Mouse (Mus musculus) intestine, embryonic 16.5 days (tissue): ENCODE measurements around the gene Ripor2. TPM values are rescaled to one million over a fixed set of nuclear protein-coding genes. Genes with fewer than 3 reads are reported as not detected.

ENCODE experiments used
- ATAC-seq: fragments of 200-750 bp; cut with Nextera tagmentation; 2 replicates; pipeline ENCODE4 v1.8.0; 2017; ENCODE audit warnings: moderate TSS enrichment, moderate library complexity
- H3K27ac ChIP-seq: fragments of 300-500 bp; sonication (generic); 2 replicates; pipeline ENCODE4 v1.5.1; 2014; ENCODE audit warnings: mild to moderate bottlenecking, low read length
- H3K27me3 ChIP-seq: fragments of 300-500 bp; sonication (generic); replicated peaks from 2 replicates; pipeline ENCODE4 v1.6.1; 2014; ENCODE audit warnings: low read length, control low read depth, mixed read lengths; ENCODE audit not compliant: control insufficient read depth, insufficient read depth
- H3K36me3 ChIP-seq: fragments of 300-500 bp; sonication (generic); 2 replicates; pipeline ENCODE4 v1.6.1; 2014; ENCODE audit warnings: low read length, control low read depth; ENCODE audit not compliant: control insufficient read depth, insufficient read depth
- H3K4me1 ChIP-seq: fragments of 300-500 bp; sonication (generic); 2 replicates; pipeline ENCODE4 v1.6.1; 2014; ENCODE audit warnings: low read length, control low read depth, mixed read lengths; ENCODE audit not compliant: control insufficient read depth, insufficient read depth
- H3K4me2 ChIP-seq: fragments of 300-500 bp; sonication (generic); 2 replicates; pipeline ENCODE4 v1.6.1; 2014; ENCODE audit warnings: low read depth, low read length, control low read depth
- H3K4me3 ChIP-seq: fragments of 300-500 bp; sonication (generic); 2 replicates; pipeline ENCODE4 v1.5.1; 2014; ENCODE audit warnings: mild to moderate bottlenecking, low read length
- H3K9ac ChIP-seq: fragments of 300-500 bp; sonication (generic); 2 replicates; pipeline ENCODE4 v1.6.1; 2014; ENCODE audit warnings: low read depth, low read length
- H3K9me3 ChIP-seq: fragments of 300-500 bp; sonication (generic); 2 replicates; pipeline ENCODE4 v1.6.1; 2016; ENCODE audit warnings: low read length, control low read depth; ENCODE audit not compliant: control insufficient read depth
- WGBS: fragments of 180-500 bp; shearing (Covaris S2); extraction: QIAGEN DNeasy Blood & Tissue Kit; methylation state at CpG from one replicate; pipeline ENCODE4 v1.1.7; 2014; 5-methylcytosine and 5-hydroxymethylcytosine counted together
- polyA plus RNA-seq: library from polyadenylated mRNA; unstranded; fragments of >200 nt; fragmentation: Nextera tagmentation; extraction: Ambion mirVana; gene quantifications from 2 replicates; pipeline ENCODE4 v1.2.1, GENCODE M21; 2015

Ripor2 gene
- polyA plus RNA-seq, 1 experiment from 2014 or later = 1.7 TPM

DNA sequence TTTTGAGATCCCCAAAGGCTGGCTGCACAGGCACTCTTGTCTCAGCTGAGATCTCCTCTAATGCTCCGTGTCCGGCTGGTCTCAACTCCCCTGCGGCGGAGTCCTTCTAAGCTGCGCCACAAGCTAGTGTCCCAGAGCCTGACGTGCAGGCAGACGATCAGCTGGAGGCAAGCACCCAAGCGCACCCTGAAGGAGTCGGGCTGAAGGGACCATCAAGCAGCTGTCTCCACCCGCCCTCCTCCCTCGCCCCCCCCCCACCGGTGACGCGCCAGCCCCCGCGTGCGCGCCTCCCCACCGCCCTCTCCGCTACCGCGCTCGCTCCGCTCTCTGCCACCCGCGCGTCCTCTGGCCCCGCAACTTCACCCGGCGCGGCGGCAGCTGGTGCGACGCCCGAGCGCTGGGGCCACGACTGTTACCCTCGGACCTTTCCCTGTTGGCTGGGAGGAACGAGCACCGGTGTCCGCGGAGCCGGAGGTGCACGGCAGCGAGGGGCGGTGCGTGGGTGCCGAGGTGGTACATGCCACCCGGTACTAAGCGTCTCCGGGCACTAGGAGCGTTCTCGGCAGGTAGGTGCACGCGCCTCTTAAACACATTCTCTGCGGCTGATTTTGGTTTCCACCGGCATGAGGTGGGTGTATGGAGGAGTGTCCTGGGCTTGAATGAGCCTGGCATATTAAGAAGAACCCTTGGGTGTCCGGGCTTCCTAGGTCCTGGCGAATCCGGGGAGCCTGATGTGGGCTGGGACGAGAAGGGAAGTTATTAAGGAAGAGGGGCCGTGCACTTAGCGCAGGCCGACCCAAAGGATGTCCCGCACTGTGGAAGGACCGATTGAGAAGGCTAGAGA, 56.6 kb downstream of the Ripor2 start:
- peak; percentile 69 for ATAC-seq

DNA sequence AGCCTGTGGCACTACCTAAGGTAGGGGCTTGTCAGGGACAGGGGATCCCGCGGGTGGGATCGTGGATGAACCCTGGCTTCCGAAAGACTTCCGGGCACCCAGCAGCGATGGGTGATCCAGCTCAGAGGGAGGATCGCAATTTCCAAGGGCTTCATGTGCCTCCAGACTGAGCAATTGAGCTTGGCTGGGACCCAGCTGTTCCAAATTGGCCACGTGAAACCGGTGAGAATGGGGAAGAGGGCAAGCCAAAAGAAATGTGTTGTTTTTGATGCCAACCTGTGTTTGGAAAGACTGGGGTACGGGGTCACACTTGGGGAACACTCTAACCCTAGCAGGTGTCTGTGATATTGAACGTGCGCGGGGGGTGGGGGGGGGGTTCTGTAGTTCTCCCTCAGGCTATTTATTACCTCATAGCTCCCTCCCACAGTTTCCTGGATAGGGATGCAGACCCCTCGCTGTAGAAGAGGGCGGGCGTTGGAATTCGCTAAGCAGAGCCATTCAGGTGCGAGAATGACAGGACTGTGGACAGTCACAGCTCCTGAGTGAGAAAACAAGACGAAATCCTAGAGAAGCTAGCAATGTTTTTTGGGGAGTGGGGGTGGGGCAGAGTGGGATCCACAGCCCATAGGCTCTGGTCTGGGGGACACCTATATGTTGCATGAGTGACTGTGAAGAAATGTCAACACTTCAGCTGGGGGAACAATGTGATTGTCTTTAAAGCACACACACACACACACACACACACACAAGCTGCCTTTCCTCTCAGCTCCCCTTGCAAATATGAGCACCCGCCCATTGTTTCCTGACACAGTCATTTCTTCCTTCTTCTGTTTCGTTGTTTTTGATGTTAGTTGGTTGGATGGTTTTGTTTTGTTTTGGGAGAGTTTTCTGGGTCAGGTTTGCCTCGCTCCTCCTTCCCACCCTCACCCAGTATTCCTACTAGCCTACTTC, 57.5 kb downstream of the Ripor2 start:
- no peaks in the 10 kb centered on the region for H3K9me3 ChIP-seq
- ATAC-seq = peak; percentile 34
- H3K27me3 ChIP-seq = peaks cover 9% of the 10 kb centered on the region
- H3K9ac ChIP-seq = peak overlapping the region; percentile 67
- peaks cover 16% of the 10 kb centered on the region; the same call in 1 of the 2 replicates for H3K4me1 ChIP-seq
- H3K36me3 ChIP-seq = no peaks in the 10 kb centered on the region
- WGBS = 18% methylated on average over 22 of the region's 22 CpGs
- H3K4me2 ChIP-seq = peak overlapping the region; percentile 99
- no peak overlapping the region for H3K27ac ChIP-seq
- H3K4me3 ChIP-seq = peak overlapping the region; percentile 66

More for the DNA sequence above, 56.6 kb downstream of the Ripor2 start:
- Histone ChIP-seq H3K27ac (no peak overlapping the region), H3K9me3 (no peaks in the 10 kb centered on the region), H3K4me3 (peak overlapping the region; percentile 66), H3K36me3 (no peaks in the 10 kb centered on the region), H3K4me2 (peak overlapping the region; percentile 99), H3K9ac (peak overlapping the region; percentile 67), H3K4me1 (peaks cover 16% of the 10 kb centered on the region; the same call in 1 of the 2 replicates), H3K27me3 (peaks cover 9% of the 10 kb centered on the region)
- under 1% methylated on average over 59 of the region's 66 CpGs for WGBS

DNA sequence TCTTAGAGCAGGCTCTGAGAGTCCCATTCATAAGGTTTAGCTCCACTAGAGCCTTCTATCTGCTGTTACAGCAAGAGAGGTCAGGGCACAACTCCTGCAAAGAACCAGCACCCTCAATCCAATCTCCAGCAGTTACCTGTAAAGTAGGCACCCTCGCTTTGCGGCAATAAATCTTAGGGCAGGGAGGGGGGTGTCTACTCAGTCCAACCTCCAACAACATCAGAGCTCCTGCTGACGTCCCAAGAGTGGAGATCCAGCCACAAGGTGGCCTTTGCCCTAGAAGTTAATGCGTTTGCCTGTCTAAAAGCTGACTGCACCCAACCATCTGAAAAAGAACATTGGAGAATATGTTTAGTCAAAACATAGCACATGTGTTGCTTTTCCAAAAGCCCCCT, 58.2 kb downstream of the Ripor2 start:
- Histone ChIP-seq H3K9ac (no peak overlapping the region), H3K4me3 (no peak overlapping the region), H3K27ac (no peak overlapping the region), H3K4me1 (peaks cover 16% of the 10 kb centered on the region; the same call in 1 of the 2 replicates), H3K36me3 (no peaks in the 10 kb centered on the region), H3K4me2 (no peak overlapping the region), H3K27me3 (peaks cover 9% of the 10 kb centered on the region), H3K9me3 (no peaks in the 10 kb centered on the region)
- WGBS = 36% methylated on average over 4 of the region's 4 CpGs
- no peak for ATAC-seq

DNA sequence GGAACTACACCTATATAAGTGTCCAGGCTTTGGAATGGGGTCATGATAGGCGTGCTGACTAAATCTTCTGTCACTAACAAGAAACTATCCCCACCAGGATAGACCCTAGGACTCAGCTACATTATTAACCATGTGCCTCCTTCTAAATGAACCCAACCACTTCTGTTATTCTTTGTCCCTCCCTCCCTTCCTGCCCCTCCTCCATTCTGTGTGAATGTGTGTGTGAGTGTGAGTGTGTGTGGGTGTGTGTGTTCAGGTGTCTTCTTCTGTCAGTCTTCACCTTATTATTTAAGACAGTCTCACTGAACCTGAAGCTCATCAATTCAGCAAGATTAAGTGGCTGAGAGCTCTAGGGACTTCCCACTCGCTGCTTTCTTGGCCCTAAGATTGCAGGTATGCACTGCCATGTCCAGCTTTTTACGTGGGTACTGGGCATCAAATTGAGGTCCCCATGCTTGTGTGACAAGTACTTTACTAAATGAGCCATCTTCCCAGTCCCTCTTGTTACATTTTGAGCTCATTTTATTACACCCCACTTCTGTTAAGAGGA, 58.9 kb downstream of the Ripor2 start:
- Histone ChIP-seq H3K27me3 (peaks cover 9% of the 10 kb centered on the region), H3K36me3 (no peaks in the 10 kb centered on the region), H3K4me2 (no peak overlapping the region), H3K9me3 (no peaks in the 10 kb centered on the region), H3K27ac (no peak overlapping the region; the same call in 1 of the 2 replicates), H3K9ac (no peak overlapping the region), H3K4me3 (no peak overlapping the region), H3K4me1 (peaks cover 16% of the 10 kb centered on the region; the same call in 1 of the 2 replicates)
- ATAC-seq = no peak
- 85% methylated on average over 3 of the region's 3 CpGs for WGBS

DNA sequence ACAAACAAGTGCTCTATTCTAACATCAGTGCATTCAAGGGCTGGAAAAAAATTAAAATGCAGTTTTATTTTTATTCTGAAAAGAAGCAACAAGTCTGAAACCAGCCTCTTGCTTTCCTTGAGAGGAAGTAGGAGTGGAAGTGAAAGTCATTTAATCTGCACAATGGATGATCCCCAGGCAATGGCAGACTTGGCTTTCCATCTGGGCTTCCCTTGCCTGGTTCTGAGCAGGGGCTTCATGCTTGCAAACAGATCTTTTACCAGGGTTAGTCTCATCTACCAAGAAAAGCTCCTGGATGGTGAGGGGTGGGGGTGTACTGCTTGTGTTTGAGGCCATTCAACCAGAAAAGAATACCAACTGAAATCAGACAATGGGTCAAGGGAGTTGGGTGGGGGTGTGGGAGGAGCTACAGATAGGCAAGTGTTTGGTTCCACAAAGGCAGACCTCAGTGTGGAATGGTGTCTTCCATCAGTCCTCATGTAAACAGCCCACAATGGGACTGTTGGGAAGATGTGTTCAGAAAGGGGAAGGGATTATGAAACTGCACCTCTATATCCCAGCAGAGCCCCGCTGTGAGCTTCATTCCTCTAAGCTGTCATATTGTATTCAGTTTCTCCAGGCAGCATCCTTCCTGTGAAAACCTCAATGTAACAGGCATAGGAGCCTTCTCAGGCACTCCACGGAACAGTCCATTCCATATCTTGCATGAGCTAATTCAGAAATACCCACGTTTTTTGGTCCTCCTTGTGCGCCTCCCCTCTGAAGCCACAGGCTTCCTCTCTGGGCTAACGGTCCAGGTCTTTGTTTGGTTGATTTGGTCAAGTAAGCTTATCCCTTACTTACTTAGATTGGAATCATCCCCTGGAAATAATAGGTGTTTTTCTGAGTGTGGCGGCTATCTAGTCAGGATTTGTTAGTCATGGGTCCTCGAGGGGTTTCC, 59.8 kb downstream of the Ripor2 start:
- no peaks in the 10 kb centered on the region for H3K9me3 ChIP-seq
- peaks cover 16% of the 10 kb centered on the region; the same call in 1 of the 2 replicates for H3K4me1 ChIP-seq
- no peak overlapping the region for H3K4me2 ChIP-seq
- 69% methylated on average over 7 of the region's 7 CpGs for WGBS
- no peak overlapping the region for H3K9ac ChIP-seq
- no peak overlapping the region for H3K4me3 ChIP-seq
- ATAC-seq = no peak
- no peaks in the 10 kb centered on the region for H3K36me3 ChIP-seq
- no peak overlapping the region for H3K27ac ChIP-seq
- peaks cover 9% of the 10 kb centered on the region for H3K27me3 ChIP-seq

DNA sequence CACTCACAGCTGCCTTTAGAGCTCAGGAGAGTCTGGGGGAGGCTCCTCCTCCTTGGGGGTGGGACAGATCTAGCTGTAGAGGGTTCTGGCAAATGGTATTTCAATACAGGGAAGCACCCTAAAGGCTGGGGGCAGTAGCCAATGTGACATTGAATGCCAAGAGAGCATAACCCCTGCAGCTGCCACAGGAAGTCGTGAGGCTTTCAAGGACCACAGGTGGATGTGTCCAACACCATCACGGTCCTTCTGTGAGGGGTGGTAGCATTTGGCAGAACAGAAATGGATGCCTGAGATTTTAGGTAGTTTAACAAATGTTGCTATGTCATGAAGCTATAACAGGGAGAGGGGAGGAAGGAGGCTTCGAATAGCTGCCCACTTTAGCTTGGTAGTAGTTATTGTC, 63.2 kb downstream of the Ripor2 start:
- H3K4me1 ChIP-seq = 0 out of 2 replicates have a peak, but pooled peaks cover 3% of the 10 kb centered on the region
- H3K9ac ChIP-seq = no peak overlapping the region
- no peak overlapping the region for H3K27ac ChIP-seq
- ATAC-seq = no peak
- no peaks in the 10 kb centered on the region for H3K9me3 ChIP-seq
- H3K36me3 ChIP-seq = no peaks in the 10 kb centered on the region
- WGBS = 83% methylated on average over 3 of the region's 3 CpGs
- no peak overlapping the region for H3K4me3 ChIP-seq
- no peak overlapping the region for H3K4me2 ChIP-seq
- H3K27me3 ChIP-seq = no peaks in the 10 kb centered on the region; the same call in 1 of the 2 replicates

DNA sequence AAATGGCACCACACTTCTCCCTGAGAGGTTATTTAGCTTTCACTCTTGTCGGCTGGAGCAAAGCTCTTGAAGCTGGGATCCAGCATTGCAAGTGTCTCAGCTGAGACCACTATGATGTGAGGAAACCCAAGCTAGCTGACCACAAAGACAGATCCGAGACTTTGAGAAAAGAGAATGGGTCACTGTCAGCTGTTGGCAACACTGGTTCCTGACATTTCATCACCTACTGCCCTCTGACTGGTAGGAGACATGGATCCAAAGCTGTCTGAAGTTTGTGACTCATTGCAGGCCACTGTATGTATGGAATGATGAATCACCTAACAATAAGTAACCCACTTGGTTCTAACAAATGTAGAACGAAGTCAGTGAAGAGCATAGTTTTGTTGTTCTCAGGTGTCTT, 64.3 kb downstream of the Ripor2 start:
- H3K4me2 ChIP-seq = no peak overlapping the region
- 77% methylated on average over 3 of the region's 3 CpGs for WGBS
- H3K27ac ChIP-seq = no peak overlapping the region
- no peaks in the 10 kb centered on the region for H3K9me3 ChIP-seq
- ATAC-seq = no peak
- H3K4me3 ChIP-seq = no peak overlapping the region
- H3K9ac ChIP-seq = no peak overlapping the region
- no peaks in the 10 kb centered on the region for H3K4me1 ChIP-seq
- H3K36me3 ChIP-seq = no peaks in the 10 kb centered on the region
- H3K27me3 ChIP-seq = no peaks in the 10 kb centered on the region

DNA sequence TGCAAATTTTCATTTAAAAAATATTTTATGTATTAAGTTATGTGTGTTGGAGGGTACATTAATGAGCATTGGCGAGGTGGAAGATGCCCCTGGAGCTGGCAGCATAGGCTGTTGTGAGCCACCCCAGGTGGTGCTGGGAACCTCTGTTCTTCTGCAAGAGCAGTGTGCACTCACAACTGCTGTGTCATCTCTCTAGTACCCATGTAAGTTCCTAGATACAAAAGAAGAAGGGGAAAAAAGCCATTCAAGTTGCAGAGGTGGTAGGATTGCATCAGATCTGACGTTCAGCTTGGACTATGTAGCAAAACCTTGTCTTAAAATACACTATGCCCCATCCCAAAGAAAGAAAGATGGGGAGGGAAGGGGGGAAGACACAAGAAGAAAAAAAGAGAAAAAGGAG, 65.5 kb downstream of the Ripor2 start:
- 76% methylated on average over 2 of the region's 2 CpGs for WGBS
- H3K4me1 ChIP-seq = no peaks in the 10 kb centered on the region

More for the DNA sequence above, 65.5 kb downstream of the Ripor2 start:
- Histone ChIP-seq H3K4me2 (no peak overlapping the region), H3K4me3 (no peak overlapping the region), H3K36me3 (no peaks in the 10 kb centered on the region), H3K9me3 (no peaks in the 10 kb centered on the region), H3K27me3 (no peaks in the 10 kb centered on the region), H3K9ac (no peak overlapping the region), H3K27ac (no peak overlapping the region)
- no peak for ATAC-seq
